Mouse (Mus musculus): ENCODE data around the gene Txndc12. TPM values are rescaled to one million over a fixed set of nuclear protein-coding genes. Genes with fewer than 3 reads are reported as not detected.

Txndc12 gene
- polyA plus RNA-seq, 1 experiment from 2014 or later, result 79.6 TPM

DNA sequence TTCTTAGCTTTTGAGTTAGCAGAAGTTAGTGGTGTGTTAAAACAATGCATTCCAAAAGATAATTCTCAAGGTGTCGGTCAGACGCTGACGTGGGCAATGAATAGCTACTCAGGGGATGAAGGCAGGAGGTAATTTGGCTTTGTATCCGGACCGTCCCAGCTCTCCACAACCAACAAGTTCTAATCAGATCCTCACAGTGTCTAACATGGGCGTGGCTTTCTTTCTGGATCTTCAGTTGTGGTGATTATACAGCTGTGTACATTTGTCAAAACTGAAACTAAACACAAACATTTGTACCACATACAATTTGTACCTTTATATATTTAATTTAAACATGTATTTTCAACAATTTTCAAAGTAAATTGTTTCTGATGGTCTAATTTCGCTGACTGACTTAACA is 32.4 kb downstream of the Txndc12 start:
- Histone ChIP-seq H3K9me3 (no peaks in the 10 kb centered on the region), H3K9ac (replicated peaks) (no peak overlapping the region), H3K36me3 (peaks cover 29% of the 10 kb centered on the region), H3K27me3 (no peaks in the 10 kb centered on the region), H3K4me2 (replicated peaks) (no peak overlapping the region), H3K27ac (no peak overlapping the region), H3K4me3 (replicated peaks) (no peak overlapping the region), H3K4me1 (replicated peaks) (no peaks in the 10 kb centered on the region)
- 86% methylated on average over 7 of the region's 7 CpGs for WGBS
- no peak for ATAC-seq

DNA sequence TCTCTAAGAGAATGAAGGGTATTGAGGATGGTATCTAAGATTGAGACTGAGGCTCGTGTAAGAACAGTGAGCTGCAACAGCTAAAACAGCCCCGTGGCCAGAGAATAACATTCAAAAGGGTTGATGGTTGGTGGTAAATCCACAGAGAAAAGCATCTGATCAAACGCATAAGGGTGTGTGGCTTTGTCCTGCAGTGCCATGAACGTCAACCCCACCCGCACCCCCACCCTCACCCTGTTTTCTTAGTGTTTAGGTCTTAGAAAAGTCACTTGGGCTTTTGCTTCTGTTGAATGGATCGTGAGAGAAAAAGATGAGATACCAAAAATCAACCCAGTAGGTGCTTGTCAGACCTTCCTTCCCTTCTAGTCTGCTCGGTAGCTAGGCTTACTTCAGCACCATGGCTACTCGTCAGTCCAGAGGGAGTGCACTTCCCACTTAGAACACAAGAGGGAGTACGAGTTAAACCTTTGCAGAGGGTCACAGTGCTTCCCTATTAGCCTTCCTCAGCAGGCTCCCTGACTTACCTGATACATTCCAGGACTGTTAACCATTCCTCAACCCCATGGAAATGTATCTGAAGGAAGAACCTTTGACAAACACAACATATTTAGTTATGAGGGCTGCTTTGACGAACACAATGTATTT is 35.5 kb downstream of the Txndc12 start:
- H3K27ac ChIP-seq, result no peak overlapping the region
- peaks cover under 1% of the 10 kb centered on the region for H3K36me3 ChIP-seq
- H3K4me3 ChIP-seq (replicated peaks), result no peak overlapping the region
- no peaks in the 10 kb centered on the region for H3K9me3 ChIP-seq
- H3K4me1 ChIP-seq (replicated peaks), result no peaks in the 10 kb centered on the region
- no peaks in the 10 kb centered on the region for H3K27me3 ChIP-seq
- WGBS, result 37% methylated on average over 10 of the region's 10 CpGs
- no peak overlapping the region for H3K9ac ChIP-seq (replicated peaks)
- no peak overlapping the region for H3K4me2 ChIP-seq (replicated peaks)
- ATAC-seq, result peak; percentile 92

DNA sequence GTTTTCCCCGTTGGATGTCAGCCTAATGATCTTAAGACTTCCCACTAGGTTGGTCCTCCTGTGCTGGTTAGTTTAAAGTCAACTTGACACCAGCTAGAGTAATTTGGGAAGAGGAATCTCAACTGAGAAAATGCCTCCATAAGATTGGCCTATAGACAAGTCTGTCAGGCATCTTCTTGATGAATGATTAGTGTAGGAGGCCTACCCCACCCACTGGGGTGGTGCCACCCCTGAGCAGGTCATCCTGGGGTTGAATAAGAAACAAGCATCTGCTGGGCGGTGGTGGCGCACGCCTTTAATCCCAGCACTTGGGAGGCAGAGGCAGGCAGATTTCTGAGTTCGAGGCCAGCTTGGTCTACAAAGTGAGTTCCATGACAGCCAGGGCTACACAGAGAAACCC is 39.3 kb downstream of the Txndc12 start:
- WGBS, result 92% methylated on average over 5 of the region's 5 CpGs
- Histone ChIP-seq H3K4me1 (replicated peaks) (no peaks in the 10 kb centered on the region), H3K4me3 (replicated peaks) (no peak overlapping the region), H3K27me3 (peaks cover 7% of the 10 kb centered on the region; the same call in 1 of the 2 replicates), H3K9ac (replicated peaks) (no peak overlapping the region), H3K27ac (no peak overlapping the region), H3K36me3 (no peaks in the 10 kb centered on the region), H3K9me3 (no peaks in the 10 kb centered on the region), H3K4me2 (replicated peaks) (no peak overlapping the region)
- no peak for ATAC-seq

DNA sequence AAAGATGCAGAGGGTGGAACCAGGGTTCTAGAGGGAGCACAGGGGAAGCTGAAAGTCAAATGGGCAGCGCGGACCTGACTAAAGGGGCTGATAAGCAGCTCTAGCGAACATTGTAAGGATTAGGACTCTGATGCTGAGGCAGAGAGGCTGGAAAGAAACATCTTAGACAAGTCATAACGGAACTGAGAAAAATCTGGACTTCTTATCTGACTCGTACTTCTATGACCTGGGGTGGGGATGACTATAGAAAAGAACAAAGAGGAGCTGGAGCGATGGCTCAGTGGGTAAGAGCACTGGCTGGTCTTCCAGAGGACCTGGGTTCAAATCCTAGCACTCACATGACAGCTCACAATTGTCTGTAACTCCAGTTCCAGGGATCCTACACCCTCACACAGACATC is 43.5 kb downstream of the Txndc12 start:
- H3K9ac ChIP-seq (replicated peaks), result no peak overlapping the region
- H3K4me3 ChIP-seq (replicated peaks), result no peak overlapping the region
- H3K36me3 ChIP-seq, result no peaks in the 10 kb centered on the region
- peaks cover 11% of the 10 kb centered on the region; the same call in 1 of the 2 replicates for H3K27me3 ChIP-seq
- ATAC-seq, result no peak
- 77% methylated on average over 6 of the region's 6 CpGs for WGBS
- no peak overlapping the region for H3K4me2 ChIP-seq (replicated peaks)
- H3K27ac ChIP-seq, result no peak overlapping the region
- H3K9me3 ChIP-seq, result no peaks in the 10 kb centered on the region
- peaks cover 4% of the 10 kb centered on the region for H3K4me1 ChIP-seq (replicated peaks)

DNA sequence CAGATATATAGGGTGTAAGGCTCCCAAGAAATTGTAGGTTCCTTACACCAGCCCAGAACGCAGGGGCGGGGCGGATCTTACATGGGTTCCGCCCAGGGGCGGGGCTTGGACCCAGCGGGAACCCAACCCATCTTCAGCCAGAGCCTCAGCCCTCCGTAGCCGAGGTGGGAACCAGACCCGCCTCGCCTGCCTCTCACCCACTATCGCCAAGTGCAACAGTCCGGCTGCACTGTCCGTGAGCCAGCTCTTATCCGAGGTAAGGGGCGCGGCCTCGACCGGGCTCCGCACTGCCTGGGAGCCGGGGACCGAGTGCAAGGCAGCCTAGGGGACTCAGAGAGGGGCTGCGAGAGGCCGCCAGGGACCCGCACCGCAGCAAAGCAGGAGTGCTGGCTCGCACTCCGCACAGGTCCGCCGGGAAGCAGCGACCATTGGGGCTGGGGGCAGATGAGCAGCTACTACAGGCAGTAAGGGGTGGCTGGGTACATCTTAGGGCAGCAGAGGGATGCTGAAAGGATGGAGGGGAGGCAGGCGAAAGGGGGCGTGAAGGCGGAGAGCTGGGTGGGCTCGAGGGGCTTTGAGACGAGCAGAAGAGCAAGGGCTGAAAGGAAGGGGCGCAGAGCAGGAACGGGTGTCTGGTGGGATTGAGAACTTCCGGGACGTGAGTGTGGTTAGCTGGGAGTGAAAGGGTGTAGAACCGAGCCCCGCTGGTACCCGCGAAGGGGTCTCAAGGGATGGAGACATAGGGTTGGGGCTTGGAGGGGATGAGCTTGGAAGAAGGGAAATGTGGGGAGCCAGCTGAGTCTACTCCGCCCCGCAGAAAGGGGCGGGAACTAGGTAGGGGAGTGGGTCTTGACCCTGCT is 44.8 kb downstream of the Txndc12 start, which contains the start of gene Rab3b:
Gene Rab3b, plus strand, starts transcription at position 101 of the 860 bp plus-strand sequence.
- peak within 1 kb of the TSS; percentile 72 for H3K4me2 ChIP-seq (replicated peaks)
- H3K4me1 ChIP-seq (replicated peaks), result peaks cover 4% of the 10 kb centered on the region
- peak within 1 kb of the TSS; percentile 56 for H3K4me3 ChIP-seq (replicated peaks)
- no peaks in the 10 kb centered on the region for H3K9me3 ChIP-seq
- peak within 1 kb of the TSS; percentile 72 for H3K9ac ChIP-seq (replicated peaks)
- H3K27ac ChIP-seq, result peak within 1 kb of the TSS; percentile 25; the same call in 1 of the 2 replicates
- peak; percentile 93 for ATAC-seq
- H3K27me3 ChIP-seq, result peaks cover 11% of the 10 kb centered on the region; the same call in 1 of the 2 replicates
- H3K36me3 ChIP-seq, result no peaks in the 10 kb centered on the region
- WGBS, result under 1% methylated on average over 46 of the region's 46 CpGs

DNA sequence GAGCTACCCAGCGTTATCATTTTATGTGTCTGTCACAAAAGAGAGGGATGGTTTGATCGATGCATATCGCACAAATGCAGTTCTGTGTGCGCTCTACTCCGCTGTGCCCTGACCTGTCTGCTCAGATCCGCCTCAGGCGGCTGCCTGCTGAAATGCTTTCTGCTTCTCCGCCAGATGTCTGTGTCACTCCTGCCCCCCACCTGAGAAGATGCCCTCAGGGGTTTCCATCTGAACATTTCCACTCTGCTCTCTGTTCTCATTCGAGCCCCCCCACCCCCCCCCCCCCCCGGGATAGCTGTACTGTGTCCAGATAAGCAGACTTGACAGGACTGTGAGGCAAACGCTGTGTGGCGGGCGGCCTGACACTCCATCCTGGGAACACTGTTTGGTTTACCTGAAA is 49.4 kb downstream of the Txndc12 start:
- 63% methylated on average over 13 of the region's 13 CpGs for WGBS
- Histone ChIP-seq H3K9me3 (0 out of 2 replicates have a peak, but pooled peaks cover 3% of the 10 kb centered on the region), H3K4me2 (replicated peaks) (no peak overlapping the region), H3K36me3 (no peaks in the 10 kb centered on the region), H3K4me3 (replicated peaks) (no peak overlapping the region), H3K9ac (replicated peaks) (no peak overlapping the region), H3K27ac (no peak overlapping the region), H3K27me3 (0 out of 2 replicates have a peak, but pooled peaks cover 4% of the 10 kb centered on the region), H3K4me1 (replicated peaks) (peaks cover 4% of the 10 kb centered on the region)
- ATAC-seq, result no peak

DNA sequence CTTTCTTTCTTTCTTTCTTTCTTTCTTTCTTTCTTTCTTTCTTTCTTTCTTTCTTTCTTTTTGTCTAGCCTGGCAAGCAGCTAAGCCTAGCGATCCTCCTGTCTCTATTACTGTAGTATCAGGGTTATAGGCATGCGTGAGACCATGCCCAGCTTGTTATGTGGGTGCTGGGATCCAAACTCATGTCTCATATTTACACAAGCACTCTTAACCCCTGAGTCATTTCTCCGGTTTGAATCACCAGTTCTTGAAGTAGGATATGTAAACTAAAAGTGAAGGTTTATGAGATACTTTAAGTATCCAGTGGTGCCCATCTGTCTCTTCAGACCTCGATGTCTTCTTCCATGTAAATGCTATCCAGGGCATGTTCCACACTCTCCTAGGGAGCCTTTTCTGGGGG is 53.1 kb downstream of the Txndc12 start:
- WGBS, result 91% methylated on average over 4 of the region's 4 CpGs
- Histone ChIP-seq H3K4me2 (replicated peaks) (no peak overlapping the region), H3K36me3 (no peaks in the 10 kb centered on the region), H3K4me1 (replicated peaks) (no peaks in the 10 kb centered on the region), H3K9ac (replicated peaks) (no peak overlapping the region), H3K27ac (no peak overlapping the region), H3K27me3 (no peaks in the 10 kb centered on the region), H3K4me3 (replicated peaks) (no peak overlapping the region), H3K9me3 (0 out of 2 replicates have a peak, but pooled peaks cover 3% of the 10 kb centered on the region)
- no peak for ATAC-seq

DNA sequence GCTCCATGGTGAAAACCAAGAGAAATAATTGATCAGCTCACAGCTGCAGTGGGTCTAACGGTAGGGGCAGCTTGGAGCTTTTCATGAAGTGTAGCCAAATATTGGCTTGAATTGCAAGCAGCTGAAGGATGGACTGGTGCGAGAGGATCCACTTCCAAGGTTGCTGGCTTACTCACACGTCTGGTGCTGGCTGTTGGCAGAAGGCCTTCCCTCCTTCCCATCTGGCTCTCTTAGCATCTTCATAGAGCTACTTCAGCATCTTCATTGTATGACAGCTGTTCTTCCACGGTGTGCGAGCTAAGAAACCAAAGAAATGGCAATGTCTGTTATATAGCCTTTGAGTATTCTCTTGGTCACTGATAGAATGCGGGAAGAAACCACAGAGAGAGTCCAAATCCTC is 56.5 kb downstream of the Txndc12 start:
- no peak overlapping the region for H3K9ac ChIP-seq (replicated peaks)
- H3K4me1 ChIP-seq (replicated peaks), result no peaks in the 10 kb centered on the region
- H3K9me3 ChIP-seq, result 0 out of 2 replicates have a peak, but pooled peaks cover 3% of the 10 kb centered on the region
- ATAC-seq, result no peak
- 87% methylated on average over 6 of the region's 6 CpGs for whole genome bisulfite sequencing
- H3K4me2 ChIP-seq (replicated peaks), result no peak overlapping the region
- H3K27ac ChIP-seq, result no peak overlapping the region
- no peaks in the 10 kb centered on the region for H3K27me3 ChIP-seq
- no peak overlapping the region for H3K4me3 ChIP-seq (replicated peaks)
- no peaks in the 10 kb centered on the region for H3K36me3 ChIP-seq

DNA sequence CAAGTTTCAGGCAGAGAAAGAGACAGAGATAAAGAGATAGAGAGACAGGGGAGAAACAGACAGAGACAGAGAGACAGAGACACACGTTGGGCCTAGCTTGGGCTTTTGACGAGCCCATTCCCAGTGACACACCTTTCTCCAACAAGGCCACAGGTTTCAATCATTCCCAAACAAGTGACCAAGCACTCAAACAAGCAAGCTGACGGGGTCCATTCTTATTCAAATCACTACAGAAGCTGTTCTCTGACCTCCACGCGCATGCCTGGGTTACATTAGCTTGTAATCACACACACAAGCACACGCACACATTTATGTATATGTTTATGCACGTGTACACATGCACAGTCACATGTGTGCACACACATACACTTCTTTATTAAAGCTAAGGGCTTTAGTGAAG is 66.0 kb downstream of the Txndc12 start:
- no peaks in the 10 kb centered on the region for H3K9me3 ChIP-seq
- no peak overlapping the region for H3K27ac ChIP-seq
- 67% methylated on average over 7 of the region's 7 CpGs for WGBS
- no peak overlapping the region for H3K9ac ChIP-seq (replicated peaks)
- no peak overlapping the region for H3K4me2 ChIP-seq (replicated peaks)
- H3K27me3 ChIP-seq, result no peaks in the 10 kb centered on the region
- H3K36me3 ChIP-seq, result no peaks in the 10 kb centered on the region
- H3K4me3 ChIP-seq (replicated peaks), result no peak overlapping the region
- ATAC-seq, result no peak
- H3K4me1 ChIP-seq (replicated peaks), result peaks cover 15% of the 10 kb centered on the region

DNA sequence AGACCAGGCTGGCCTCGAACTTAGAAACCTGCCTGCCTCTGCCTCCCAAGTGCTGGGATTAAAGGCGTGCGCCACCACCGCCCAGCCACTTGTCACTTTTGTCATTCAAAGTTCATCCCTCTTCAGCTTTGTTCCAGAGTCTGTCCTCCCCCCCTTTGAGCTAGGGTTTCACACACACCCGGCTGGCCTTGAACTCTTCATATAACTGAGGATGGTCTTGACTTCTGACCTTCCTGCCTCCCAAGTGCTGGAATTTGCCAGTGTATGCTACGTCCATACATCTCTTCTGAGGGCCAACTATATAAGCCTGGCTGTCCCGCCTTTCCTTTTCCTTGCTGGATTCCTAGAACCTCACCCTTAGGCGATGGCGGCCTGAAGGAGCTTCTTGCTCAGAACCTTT is 68.5 kb downstream of the Txndc12 start:
- H3K4me3 ChIP-seq (replicated peaks), result no peak overlapping the region
- H3K36me3 ChIP-seq, result no peaks in the 10 kb centered on the region
- H3K4me1 ChIP-seq (replicated peaks), result peaks cover 16% of the 10 kb centered on the region
- no peak overlapping the region for H3K4me2 ChIP-seq (replicated peaks)
- 92% methylated on average over 9 of the region's 9 CpGs for WGBS
- H3K27ac ChIP-seq, result no peak overlapping the region
- no peak overlapping the region for H3K9ac ChIP-seq (replicated peaks)
- H3K9me3 ChIP-seq, result no peaks in the 10 kb centered on the region
- ATAC-seq, result no peak
- no peaks in the 10 kb centered on the region for H3K27me3 ChIP-seq

DNA sequence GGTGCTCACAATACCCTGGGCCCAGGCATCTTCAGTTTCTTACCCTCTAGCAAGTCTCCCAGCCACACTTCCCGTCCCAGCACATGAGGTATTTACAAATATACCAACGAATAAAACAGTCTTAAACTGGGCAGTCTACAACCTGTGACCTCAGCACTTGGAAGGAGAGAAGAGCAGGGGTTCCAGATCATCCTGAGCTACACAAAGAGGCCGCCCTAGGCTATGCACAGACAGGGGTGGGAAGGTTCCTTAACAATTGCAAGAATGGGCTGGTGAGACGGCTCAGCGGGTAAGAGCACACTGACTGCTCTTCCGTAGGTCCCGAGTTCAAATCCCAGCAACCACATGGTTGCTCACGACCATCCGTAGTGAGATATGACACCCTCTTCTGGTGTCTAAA is 68.9 kb downstream of the Txndc12 start:
- Histone ChIP-seq H3K27me3 (no peaks in the 10 kb centered on the region), H3K36me3 (no peaks in the 10 kb centered on the region), H3K9ac (replicated peaks) (no peak overlapping the region), H3K4me2 (replicated peaks) (no peak overlapping the region), H3K27ac (no peak overlapping the region), H3K4me1 (replicated peaks) (peaks cover 13% of the 10 kb centered on the region), H3K9me3 (no peaks in the 10 kb centered on the region), H3K4me3 (replicated peaks) (no peak overlapping the region)
- WGBS, result 93% methylated on average over 9 of the region's 9 CpGs
- no peak for ATAC-seq

DNA sequence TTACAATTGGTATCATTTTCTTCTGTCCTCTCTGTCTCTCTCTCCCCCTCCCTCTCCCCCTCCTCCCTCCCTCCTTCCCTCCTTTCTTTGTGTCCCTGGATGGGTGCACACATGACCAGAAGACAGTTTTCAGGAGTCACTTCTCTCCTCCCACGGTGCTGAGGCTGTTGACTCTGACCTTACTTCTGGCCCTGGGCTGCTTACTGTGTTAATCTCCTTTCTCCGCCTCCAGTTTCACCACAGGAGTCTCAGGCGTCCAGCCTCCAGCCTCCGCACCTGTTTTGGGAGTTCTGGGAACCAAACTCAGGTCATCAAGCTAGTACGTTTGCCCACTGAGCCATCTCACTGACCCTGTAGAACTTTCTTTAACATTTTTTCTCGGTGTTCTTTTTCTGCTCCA is 69.7 kb downstream of the Txndc12 start:
- H3K36me3 ChIP-seq, result no peaks in the 10 kb centered on the region
- no peaks in the 10 kb centered on the region for H3K27me3 ChIP-seq
- no peak overlapping the region for H3K4me3 ChIP-seq (replicated peaks)
- no peak for ATAC-seq
- H3K9ac ChIP-seq (replicated peaks), result no peak overlapping the region
- H3K4me2 ChIP-seq (replicated peaks), result no peak overlapping the region
- H3K27ac ChIP-seq, result no peak overlapping the region
- H3K4me1 ChIP-seq (replicated peaks), result peaks cover 11% of the 10 kb centered on the region
- 42% methylated on average over 6 of the region's 6 CpGs for WGBS
- H3K9me3 ChIP-seq, result no peaks in the 10 kb centered on the region

Data from midbrain, embryonic 13.5 days (tissue).